Mouse (Mus musculus) limb, embryonic 12.5 days (tissue): Measurements from ENCODE around the gene Dll3. TPM values are rescaled to one million over a fixed set of nuclear protein-coding genes. Genes with fewer than 3 reads are reported as not detected.

ENCODE experiments used
- ATAC-seq: fragments of 200-750 bp; cut with Nextera tagmentation; 2 replicates; pipeline ENCODE4 v1.8.0; 2017; ENCODE audit warnings: low read depth, moderate TSS enrichment; ENCODE audit not compliant: insufficient number of reproducible peaks, insufficient read depth, low FRiP score, low TSS enrichment
- H3K27ac ChIP-seq: fragments of 300-500 bp; sonication (generic); 2 replicates; pipeline ENCODE4 v1.5.1; 2016; ENCODE audit warnings: mild to moderate bottlenecking, moderate library complexity
- H3K27me3 ChIP-seq: fragments of 300-500 bp; sonication (generic); 2 replicates; pipeline ENCODE4 v1.6.1; 2016; ENCODE audit warnings: mild to moderate bottlenecking, moderate library complexity
- H3K36me3 ChIP-seq: fragments of 300-500 bp; sonication (generic); 2 replicates; pipeline ENCODE4 v1.6.1; 2016; ENCODE audit warnings: mild to moderate bottlenecking, moderate library complexity
- H3K4me1 ChIP-seq: fragments of 300-500 bp; sonication (generic); replicated peaks from 2 replicates; pipeline ENCODE4 v1.6.1; 2016
- H3K4me2 ChIP-seq: fragments of 300-500 bp; sonication (generic); 2 replicates; pipeline ENCODE4 v1.6.1; 2016; ENCODE audit warnings: mild to moderate bottlenecking, moderate library complexity
- H3K4me3 ChIP-seq: fragments of 300-500 bp; sonication (generic); replicated peaks from 2 replicates; pipeline ENCODE4 v1.5.1; 2016; ENCODE audit warnings: mild to moderate bottlenecking
- H3K9ac ChIP-seq: fragments of 300-500 bp; sonication (generic); replicated peaks from 2 replicates; pipeline ENCODE4 v1.6.1; 2016; ENCODE audit warnings: mild to moderate bottlenecking, moderate library complexity
- H3K9me3 ChIP-seq: fragments of 300-500 bp; sonication (generic); 2 replicates; pipeline ENCODE4 v1.6.1; 2016; ENCODE audit warnings: mild to moderate bottlenecking, moderate library complexity
- WGBS: fragments of 180-500 bp; shearing (Covaris S2); methylation state at CpG from one replicate; pipeline ENCODE4 v1.1.7; 2016; 5-methylcytosine and 5-hydroxymethylcytosine counted together
- polyA plus RNA-seq: library from polyadenylated mRNA; unstranded; fragments of >200 nt; fragmentation: Nextera tagmentation; extraction: Ambion mirVana; gene quantifications from 2 replicates; pipeline ENCODE4 v1.2.1, GENCODE M21; 2016

Gene Dll3
- polyA plus RNA-seq, 1 experiment from 2014 or later, result 3.7 TPM

GRCm38 (mm10) chr7:28305641-28306040 lies 3.6 kb upstream of the Dll3 start:
- Histone ChIP-seq H3K4me3 (no peak overlapping the region), H3K36me3 (peaks cover 58% of the 10 kb centered on the region), H3K9me3 (no peaks in the 10 kb centered on the region), H3K4me2 (no peak overlapping the region), H3K27me3 (peaks cover 28% of the 10 kb centered on the region), H3K9ac (no peak overlapping the region), H3K27ac (no peak overlapping the region), H3K4me1 (peaks cover 34% of the 10 kb centered on the region)
- no peak for ATAC-seq
- 89% methylated on average over 10 of the region's 10 CpGs for WGBS

GRCm38 (mm10) chr7:28298837-28299625 lies 3.0 kb downstream of the Dll3 start:
- peaks cover 26% of the 10 kb centered on the region for H3K4me1 ChIP-seq
- no peak for ATAC-seq
- H3K9me3 ChIP-seq, result 0 out of 2 replicates have a peak, but pooled peaks cover 3% of the 10 kb centered on the region
- no peaks in the 10 kb centered on the region for H3K36me3 ChIP-seq
- H3K9ac ChIP-seq, result peak overlapping the region; percentile 40; the same call in 1 of the 2 replicates
- H3K4me2 ChIP-seq, result peak overlapping the region; percentile 34; the same call in 1 of the 2 replicates
- 23% methylated on average over 43 of the region's 43 CpGs for whole genome bisulfite sequencing
- H3K4me3 ChIP-seq, result peak overlapping the region; percentile 17; the same call in 1 of the 2 replicates
- H3K27ac ChIP-seq, result no peak overlapping the region
- H3K27me3 ChIP-seq, result peaks cover 94% of the 10 kb centered on the region

GRCm38 (mm10) chr7:28294481-28294880 lies 7.6 kb downstream of the Dll3 start:
- 8% methylated on average over 62 of the region's 63 CpGs for WGBS
- H3K9me3 ChIP-seq, result 0 out of 2 replicates have a peak, but pooled peaks cover 3% of the 10 kb centered on the region
- peak; percentile 23; the same call in 1 of the 2 replicates for ATAC-seq
- H3K27me3 ChIP-seq, result peaks cover 99% of the 10 kb centered on the region
- peak overlapping the region; percentile 57 for H3K9ac ChIP-seq
- peak overlapping the region; percentile 79 for H3K4me2 ChIP-seq
- peak overlapping the region; percentile 55 for H3K4me3 ChIP-seq
- peaks cover 15% of the 10 kb centered on the region for H3K4me1 ChIP-seq
- no peaks in the 10 kb centered on the region for H3K36me3 ChIP-seq
- no peak overlapping the region for H3K27ac ChIP-seq

GRCm38 (mm10) chr7:28290638-28291590 lies 11.1 kb downstream of the Dll3 start, which contains the start of gene Selenov:
TSS of gene Selenov (minus strand) at chr7:28291186.
- no peak within 1 kb of the TSS for H3K27ac ChIP-seq
- peak within 1 kb of the TSS; percentile 40; the same call in 1 of the 2 replicates for H3K9ac ChIP-seq
- peaks cover 15% of the 10 kb centered on the region for H3K4me1 ChIP-seq
- no peak for ATAC-seq
- H3K4me2 ChIP-seq, result peak within 1 kb of the TSS; percentile 53
- peak within 1 kb of the TSS; percentile 31 for H3K4me3 ChIP-seq
- 2% methylated on average over 52 of the region's 52 CpGs for WGBS
- H3K27me3 ChIP-seq, result peaks cover 93% of the 10 kb centered on the region
- H3K9me3 ChIP-seq, result no peaks in the 10 kb centered on the region
- no peaks in the 10 kb centered on the region for H3K36me3 ChIP-seq

- WGBS, result under 1% methylated on average over 15 of the region's 18 CpGs
- H3K27ac ChIP-seq, result no peak overlapping the region
- H3K9me3 ChIP-seq, result no peaks in the 10 kb centered on the region
- peaks cover 15% of the 10 kb centered on the region for H3K4me1 ChIP-seq
- H3K4me3 ChIP-seq, result peak overlapping the region; percentile 31
- no peak for ATAC-seq
- peaks cover 85% of the 10 kb centered on the region for H3K27me3 ChIP-seq
- H3K36me3 ChIP-seq, result no peaks in the 10 kb centered on the region
- peak overlapping the region; percentile 40; the same call in 1 of the 2 replicates for H3K9ac ChIP-seq
- peak overlapping the region; percentile 53 for H3K4me2 ChIP-seq
These were observed 11.9 kb downstream of the Dll3 start for GRCm38 (mm10) chr7:28290165-28290564.

- ATAC-seq, result no peak
- H3K27me3 ChIP-seq, result no peaks in the 10 kb centered on the region
- H3K4me3 ChIP-seq, result no peak overlapping the region
- no peaks in the 10 kb centered on the region for H3K36me3 ChIP-seq
- 74% methylated on average over 7 of the region's 7 CpGs for whole genome bisulfite sequencing
- no peak overlapping the region for H3K4me2 ChIP-seq
- no peak overlapping the region for H3K27ac ChIP-seq
- no peak overlapping the region for H3K9ac ChIP-seq
- H3K4me1 ChIP-seq, result peaks cover 6% of the 10 kb centered on the region
- no peaks in the 10 kb centered on the region for H3K9me3 ChIP-seq
These were observed 21.4 kb downstream of the Dll3 start for GRCm38 (mm10) chr7:28280630-28281029.

GRCm38 (mm10) chr7:28278279-28278652 lies 23.8 kb downstream of the Dll3 start:
- peak overlapping the region; percentile 86 for H3K9ac ChIP-seq
- 86% methylated on average over 7 of the region's 7 CpGs for WGBS
- ATAC-seq, result no peak
- peaks cover 6% of the 10 kb centered on the region for H3K4me1 ChIP-seq
- H3K4me3 ChIP-seq, result peak overlapping the region; percentile 65
- peak overlapping the region; percentile 75 for H3K4me2 ChIP-seq
- no peaks in the 10 kb centered on the region for H3K9me3 ChIP-seq
- no peak overlapping the region for H3K27ac ChIP-seq
- H3K36me3 ChIP-seq, result peaks cover under 1% of the 10 kb centered on the region
- no peaks in the 10 kb centered on the region for H3K27me3 ChIP-seq

- no peaks in the 10 kb centered on the region for H3K27me3 ChIP-seq
- no peaks in the 10 kb centered on the region for H3K9me3 ChIP-seq
- H3K4me3 ChIP-seq, result peak within 1 kb of the TSS; percentile 65
- H3K36me3 ChIP-seq, result peaks cover 6% of the 10 kb centered on the region
- peak within 1 kb of the TSS; percentile 75 for H3K4me2 ChIP-seq
- no peak; the same call in 1 of the 2 replicates for ATAC-seq
- 3% methylated on average over 68 of the region's 68 CpGs for WGBS
- peak within 1 kb of the TSS; percentile 69 for H3K27ac ChIP-seq
- peak within 1 kb of the TSS; percentile 86 for H3K9ac ChIP-seq
- H3K4me1 ChIP-seq, result peaks cover 6% of the 10 kb centered on the region
These were observed 24.3 kb downstream of the Dll3 start, which contains the start of gene Eid2b for GRCm38 (mm10) chr7:28277615-28278278. TSS of gene Eid2b (plus strand) at chr7:28277739.

- Histone ChIP-seq H3K4me3 (peak overlapping the region; percentile 65; the same call in 1 of the 2 replicates), H3K27ac (no peak overlapping the region), H3K4me1 (peaks cover 6% of the 10 kb centered on the region), H3K9me3 (no peaks in the 10 kb centered on the region), H3K36me3 (peaks cover 11% of the 10 kb centered on the region), H3K27me3 (no peaks in the 10 kb centered on the region), H3K9ac (no peak overlapping the region), H3K4me2 (no peak overlapping the region)
- WGBS, result 61% methylated on average over 8 of the region's 8 CpGs
- ATAC-seq, result no peak
These were observed 24.8 kb downstream of the Dll3 start for GRCm38 (mm10) chr7:28277237-28277614.

GRCm38 (mm10) chr7:28271761-28272160 lies 30.3 kb downstream of the Dll3 start:
- H3K27me3 ChIP-seq, result no peaks in the 10 kb centered on the region
- peaks cover 7% of the 10 kb centered on the region; the same call in 1 of the 2 replicates for H3K4me1 ChIP-seq
- no peak overlapping the region for H3K4me3 ChIP-seq
- no peak for ATAC-seq
- no peak overlapping the region for H3K27ac ChIP-seq
- H3K4me2 ChIP-seq, result no peak overlapping the region
- H3K9ac ChIP-seq, result no peak overlapping the region
- H3K36me3 ChIP-seq, result peaks cover 35% of the 10 kb centered on the region
- 72% methylated on average over 3 of the region's 3 CpGs for WGBS
- peaks cover 11% of the 10 kb centered on the region; the same call in 1 of the 2 replicates for H3K9me3 ChIP-seq
